Mouse (Mus musculus): Measurements from ENCODE around the gene Cntnap5c.

DNA sequence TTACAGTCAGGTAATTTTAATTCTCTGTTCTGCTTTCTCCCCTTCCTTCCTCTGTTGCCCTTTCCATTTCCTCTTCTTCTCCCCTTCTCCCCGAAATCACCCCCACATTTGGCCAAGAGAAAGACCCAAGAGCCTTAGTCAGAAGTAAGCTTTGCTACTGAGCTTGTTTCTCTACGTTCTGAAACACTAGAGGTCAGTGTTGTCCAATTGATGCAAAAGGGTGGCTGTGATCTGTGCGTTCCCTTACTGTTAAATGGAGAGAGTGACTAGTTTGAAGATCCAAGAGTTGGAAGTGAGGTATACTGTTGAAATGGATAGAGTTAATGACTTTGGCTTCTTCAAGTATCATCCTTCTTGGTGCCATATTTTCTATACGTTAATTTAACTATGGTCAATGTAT lies 1.5 kb downstream of the Cntnap5c start:
- TF ChIP-seq CTCF (IDR thresholded peaks at IDR 0.05; ENCODE audit: extremely low read depth, insufficient read depth, low read length) (peak; percentile 65), POLR2A (IDR thresholded peaks at IDR 0.05; ENCODE audit: extremely low read depth, insufficient read depth, low read length) (no peak)

Data from cortical plate, adult 2 months (tissue).